Mouse (Mus musculus): Measurements from ENCODE around the gene Slc39a13.

DNA sequence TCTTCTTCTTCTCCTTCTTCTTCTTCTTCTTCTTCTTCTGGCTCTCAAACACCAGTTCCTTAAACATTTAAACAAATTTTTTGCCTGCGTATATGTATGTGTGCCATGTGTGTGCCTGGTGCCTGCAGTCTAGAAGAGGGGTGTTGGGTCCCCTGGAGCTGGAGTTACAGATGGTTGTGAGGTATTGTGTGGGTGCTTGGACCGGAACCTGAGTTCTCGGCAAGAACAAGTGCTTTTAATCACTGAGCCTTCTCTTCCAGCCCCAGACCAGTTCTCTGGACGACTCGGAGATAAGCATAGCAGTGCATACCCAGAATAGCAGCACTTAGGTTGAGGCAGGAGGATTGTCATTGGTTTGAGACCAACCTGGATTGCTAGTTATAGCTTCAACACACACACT is 46.6 kb upstream of the Slc39a13 start:
- TF ChIP-seq POLR2A (IDR thresholded peaks at IDR 0.05; ENCODE audit: extremely low read depth, insufficient read depth, low read length) (no peak), CTCF (IDR thresholded peaks at IDR 0.05; ENCODE audit: low read depth, low read length) (no peak)
